Mouse (Mus musculus) mouse trophoblast stem cell (cell line): ENCODE data around the gene Pih1d1.
"Not testable (repeated sequence)": the region's sequence is repeated elsewhere in the genome, so short reads cannot be mapped to it uniquely, and the experiment has no call there.

Source experiments
- in situ Hi-C, 2 experiments: fragments of 300-500 bp; cut with MseI, MboI; formaldehyde crosslinking; loops; 2 replicates in 1 of 2; 3 replicates in 1 of 2; pipeline ENCODE4 v1.15.1; 2025

Pih1d1 gene

GRCm38 (mm10) chr7:45154096-45154992 lies at the start of gene Pih1d1, which contains the start of gene Aldh16a1:
TSS of gene Pih1d1 (plus strand) at chr7:45154303.
TSS of gene Aldh16a1 (minus strand) at chr7:45154584.
- in situ Hi-C loops: no loop called here

GRCm38 (mm10) chr7:45104941-45105340 lies 49.2 kb upstream of the Pih1d1 start:
- in situ Hi-C loops: no loop called here

- in situ Hi-C loops: no loop called here
These were observed 48.6 kb upstream of the Pih1d1 start for GRCm38 (mm10) chr7:45105491-45105890.

GRCm38 (mm10) chr7:45106441-45106840 lies 47.7 kb upstream of the Pih1d1 start:
- in situ Hi-C loops: no loop called here

GRCm38 (mm10) chr7:45107052-45107645 lies 47.0 kb upstream of the Pih1d1 start:
- in situ Hi-C loops: no loop called here

GRCm38 (mm10) chr7:45110089-45110488 lies 44.0 kb upstream of the Pih1d1 start:
- in situ Hi-C loops: not testable (repeated sequence)

- in situ Hi-C loops: no loop called here
These were observed 42.2 kb upstream of the Pih1d1 start for GRCm38 (mm10) chr7:45111940-45112339.

GRCm38 (mm10) chr7:45112529-45112928 lies 41.6 kb upstream of the Pih1d1 start:
- in situ Hi-C loops: no loop called here

- in situ Hi-C loops: no loop called here
These were observed 40.6 kb upstream of the Pih1d1 start for GRCm38 (mm10) chr7:45113476-45113875.

- in situ Hi-C loops: no loop called here
These were observed 36.5 kb upstream of the Pih1d1 start for GRCm38 (mm10) chr7:45117566-45117965.

- in situ Hi-C loops: no loop called here
These were observed 35.8 kb upstream of the Pih1d1 start for GRCm38 (mm10) chr7:45118336-45118735.

GRCm38 (mm10) chr7:45119780-45120709 lies 34.1 kb upstream of the Pih1d1 start:
- in situ Hi-C loops: no loop called here

GRCm38 (mm10) chr7:45121404-45121803 lies 32.7 kb upstream of the Pih1d1 start:
- in situ Hi-C loops: no loop called here

- in situ Hi-C loops: no loop called here
These were observed 32.1 kb upstream of the Pih1d1 start for GRCm38 (mm10) chr7:45121966-45122365.

- in situ Hi-C loops: no loop called here
These were observed 31.4 kb upstream of the Pih1d1 start for GRCm38 (mm10) chr7:45122561-45123185.

- in situ Hi-C loops: no loop called here
These were observed 30.9 kb upstream of the Pih1d1 start for GRCm38 (mm10) chr7:45123186-45123570.

GRCm38 (mm10) chr7:45124224-45125143 lies 29.6 kb upstream of the Pih1d1 start, which contains the start of gene Rps11:
TSS of gene Rps11 (minus strand) at chr7:45124439.
- in situ Hi-C loops: no loop called here

- in situ Hi-C loops: no loop called here
These were observed 28.9 kb upstream of the Pih1d1 start for GRCm38 (mm10) chr7:45125144-45125600.

- in situ Hi-C loops: not testable (repeated sequence)
These were observed 28.5 kb upstream of the Pih1d1 start for GRCm38 (mm10) chr7:45125649-45126048.
